Mouse (Mus musculus) layer of hippocampus, postnatal 10 days (tissue): ENCODE measurements around the gene Csgalnact2. TPM values are rescaled to one million over a fixed set of nuclear protein-coding genes. Genes with fewer than 3 reads are reported as not detected.

Experiments
- DNase-seq, 2 experiments: peaks; one replicate each; pipeline ENCODE4 v3.0.0; 2021; ENCODE audit warnings: low spot score in 2 of 2
- microRNA-seq, 2 experiments: library from miRNA; unstranded; fragments of <30 nt; microRNA quantifications; one replicate each; pipeline ENCODE4 v1.2.0; 2021
- total RNA-seq, 2 experiments: library from RNA; stranded (reverse); gene quantifications; 2 replicates each; pipeline ENCODE4 v1.2.3; 2021

Gene Csgalnact2
- total RNA-seq, 2 experiments from 2014 or later, result 12.2 to 12.3 TPM

DNA sequence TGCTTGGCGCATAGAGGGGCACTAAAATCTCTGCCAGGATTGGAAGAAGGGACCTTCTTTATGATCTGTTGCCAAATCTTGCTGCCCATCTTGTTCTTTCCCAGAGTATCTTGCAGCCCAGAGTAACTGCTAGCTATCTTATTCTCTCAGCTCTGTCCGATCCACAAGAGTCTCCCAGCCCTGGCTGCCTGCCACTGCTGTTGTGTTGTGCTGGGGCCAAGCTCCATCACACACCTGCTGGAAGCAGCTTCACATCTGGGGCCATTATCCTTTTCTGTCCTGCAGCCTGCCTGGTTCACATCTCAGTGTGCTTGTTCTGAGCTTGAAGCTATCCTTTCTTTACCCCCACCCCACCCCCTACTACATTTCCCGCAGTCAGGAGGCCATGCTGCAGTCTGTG is 62.7 kb downstream of the Csgalnact2 start:
- no peak for DNase-seq

DNA sequence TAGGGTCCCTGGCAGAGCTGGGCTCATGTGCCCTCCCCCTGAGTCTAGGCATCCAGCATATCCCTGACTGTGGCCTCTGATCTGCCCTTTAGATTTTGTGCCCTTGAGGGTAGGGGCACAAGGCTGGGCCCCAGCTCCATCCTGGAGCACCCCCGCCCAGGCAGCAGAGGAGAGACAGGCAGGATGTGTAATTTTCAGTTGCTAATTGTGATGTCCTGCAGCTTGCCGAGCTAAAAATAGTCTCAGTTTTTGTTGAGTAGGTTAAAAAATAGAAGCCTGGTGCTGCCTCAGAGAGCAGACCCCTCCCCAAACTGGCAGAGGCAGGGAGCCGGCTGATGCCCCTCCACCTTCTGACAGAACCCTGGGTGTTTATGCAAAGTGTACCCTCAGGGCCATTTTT is 64.8 kb downstream of the Csgalnact2 start:
- DNase-seq, result no peak

GRCm38 (mm10) chr6:118072176-118072575 is 66.8 kb downstream of the Csgalnact2 start:
- no peak for DNase-seq

DNA sequence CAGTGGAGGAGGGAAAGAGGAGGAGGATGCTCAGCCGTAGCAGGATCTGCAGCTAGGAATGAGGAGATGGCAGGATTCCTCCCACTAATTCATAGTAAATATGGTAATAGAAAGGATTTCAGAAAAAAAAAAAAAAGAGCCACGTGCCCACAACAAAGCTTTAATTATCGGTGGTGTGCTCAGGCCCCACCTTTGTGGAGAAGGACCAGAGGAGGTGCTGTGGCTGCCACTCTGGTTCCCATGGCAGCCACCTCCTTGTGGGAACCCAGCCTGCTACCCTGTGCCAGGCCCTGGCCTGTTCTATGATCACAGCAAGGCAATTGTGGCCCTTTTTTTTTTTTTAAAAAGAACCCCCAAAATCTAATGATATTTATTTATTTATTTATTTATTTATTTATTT is 67.5 kb downstream of the Csgalnact2 start:
- no peak for DNase-seq

- DNase-seq, result no peak
These were observed 68.0 kb downstream of the Csgalnact2 start for GRCm38 (mm10) chr6:118071013-118071350.

GRCm38 (mm10) chr6:118070321-118071012 is 68.5 kb downstream of the Csgalnact2 start:
- DNase-seq, result no peak

DNA sequence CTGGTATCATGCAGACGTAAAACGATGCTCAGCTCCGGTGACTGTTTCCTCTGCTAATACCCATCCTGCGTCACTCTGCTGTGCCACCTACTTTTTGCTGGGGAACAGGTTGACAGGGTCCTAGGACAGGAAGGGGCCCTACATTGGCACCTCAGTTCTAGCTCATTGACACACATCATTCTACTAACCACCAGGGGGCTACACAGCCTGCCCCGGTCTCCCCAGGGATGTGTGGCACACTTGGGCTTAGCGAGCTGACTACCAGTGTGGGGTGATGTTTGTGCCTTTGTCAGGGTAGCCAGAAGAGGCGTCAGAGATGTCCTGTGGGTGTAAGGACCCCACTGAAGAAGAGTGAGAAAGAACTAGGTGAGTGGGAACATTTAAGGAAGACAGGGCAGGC is 71.2 kb downstream of the Csgalnact2 start:
- DNase-seq, result no peak

- no peak for DNase-seq
These were observed 72.5 kb downstream of the Csgalnact2 start for GRCm38 (mm10) chr6:118066199-118067081.

DNA sequence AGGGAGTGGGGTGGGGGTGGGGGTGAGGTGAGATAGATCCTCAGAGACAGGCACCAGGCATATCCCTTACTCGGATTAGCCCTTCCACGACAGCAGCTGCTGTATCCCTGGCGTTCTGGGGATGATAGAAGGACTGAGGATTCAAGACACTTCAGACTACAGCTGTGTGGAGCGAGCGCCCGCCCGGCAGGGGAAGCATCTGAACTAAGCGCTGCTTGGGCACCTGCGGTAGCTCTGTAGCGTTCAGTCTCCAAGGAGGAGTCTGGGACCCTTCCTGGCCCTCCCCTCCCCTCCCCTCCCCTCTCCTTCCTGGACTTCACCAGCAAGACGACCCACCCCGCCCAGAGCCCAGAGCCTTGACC is 73.1 kb downstream of the Csgalnact2 start:
- no peak for DNase-seq

DNA sequence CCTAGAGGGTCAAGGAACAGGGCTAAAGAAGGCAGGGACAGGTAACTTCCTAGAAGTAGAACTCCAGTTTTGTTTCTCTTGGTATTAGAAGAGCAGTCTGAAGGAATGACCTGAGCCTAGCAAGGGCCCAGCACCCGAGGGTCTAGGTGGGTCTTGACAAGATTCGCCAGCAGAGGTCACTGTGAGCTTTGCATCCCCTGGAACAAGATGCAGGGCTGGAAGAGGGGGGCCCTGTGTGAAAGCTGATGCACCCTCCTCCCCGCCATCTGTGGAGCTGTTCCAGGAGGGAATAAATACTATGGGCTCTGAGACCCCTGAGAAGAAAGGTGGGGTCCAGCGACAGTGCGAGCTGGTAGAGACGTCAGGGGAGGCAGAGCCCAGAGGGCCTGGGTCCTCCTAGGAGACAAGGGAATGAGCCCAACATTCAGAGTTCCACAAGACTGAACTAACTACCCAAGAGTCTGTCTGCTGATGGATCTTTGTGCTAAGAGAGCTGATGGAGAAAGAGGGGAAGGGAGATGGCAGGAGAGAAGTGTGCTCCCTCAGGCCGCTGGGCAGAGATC is 73.9 kb downstream of the Csgalnact2 start:
- peak; percentile 68 to 73 for DNase-seq

DNA sequence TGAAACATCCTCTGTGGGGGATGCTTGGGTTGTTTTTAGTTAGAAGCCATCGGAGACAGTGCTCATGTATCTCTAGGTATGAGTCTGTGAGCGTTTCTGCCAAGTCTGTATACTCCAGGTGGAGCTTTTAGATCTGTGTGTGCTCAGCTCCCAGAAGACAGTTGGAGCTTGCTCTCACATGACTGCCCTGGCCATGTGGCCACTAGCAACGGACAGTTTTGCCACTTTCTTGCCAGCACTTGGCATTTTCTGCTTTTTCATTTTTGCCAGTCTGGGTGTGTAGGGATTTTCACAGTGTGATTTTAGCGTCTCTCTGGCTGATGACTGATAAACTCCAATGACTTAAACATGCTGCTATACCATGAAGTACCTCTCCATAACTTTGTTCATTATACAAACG is 75.7 kb downstream of the Csgalnact2 start:
- DNase-seq, result no peak

DNA sequence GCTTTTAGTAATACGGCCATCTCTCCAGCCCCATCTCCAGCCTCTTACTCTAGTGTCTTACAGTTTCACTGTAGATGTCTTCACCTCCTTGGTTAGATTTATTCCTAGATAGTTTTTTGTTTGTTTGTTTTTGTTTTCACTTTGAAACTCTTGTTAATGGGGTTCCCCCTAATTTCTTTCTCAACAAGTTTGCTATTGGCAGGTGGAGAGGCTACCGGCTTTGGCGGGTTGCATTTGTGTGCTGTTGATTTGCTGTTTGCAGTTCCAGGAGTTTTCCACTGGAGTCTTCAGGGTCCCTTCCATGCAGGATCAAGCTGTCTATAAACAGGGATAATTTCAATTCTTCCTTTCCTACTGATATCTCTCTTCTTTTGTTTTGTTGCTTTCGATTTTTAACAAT is 77.7 kb downstream of the Csgalnact2 start:
- no peak for DNase-seq

Small RNAs within 50 kb of the gene (microRNA-seq; reads per million reads assigned to microRNA genes)
- 19.0 to 38.0 reads per million in 2 experiments for gene Mir7044

Other genes starting within 250 kb of the Csgalnact2 start
- 100 to 1,000 TPM; 157 to 164 TPM for gene Hnrnpf, start 238.8 kb downstream of the Csgalnact2 start, total RNA-seq
- gene Fxyd4, start 201.4 kb downstream of the Csgalnact2 start, total RNA-seq, result not detected
- 10 to 100 TPM; 88.6 to 89.3 TPM for gene Rasgef1a, start 127.7 kb downstream of the Csgalnact2 start, total RNA-seq
- gene Ret, start 58.6 kb upstream of the Csgalnact2 start, total RNA-seq, result 1 to 10 TPM; 6.4 to 6.8 TPM